Mouse (Mus musculus) brain, embryonic 14.5 days (tissue): Measurements from ENCODE around the gene Slc30a9. TPM values are rescaled to one million over a fixed set of nuclear protein-coding genes. Genes with fewer than 3 reads are reported as not detected.

Experiments
- DNase-seq: peaks from one replicate; pipeline ENCODE4 v3.0.0-alpha.2; 2011; ENCODE audit warnings: low read depth
- CTCF ChIP-seq: fragments of 200-500 bp; IDR thresholded peaks from 2 replicates; pipeline ENCODE4 v1.5.1; 2012; ENCODE audit warnings: inconsistent platforms, mild to moderate bottlenecking, moderate library complexity, borderline replicate concordance; ENCODE audit not compliant: insufficient read depth, insufficient read length; ENCODE audit errors: extremely low read depth
- POLR2A ChIP-seq: fragments of 200-500 bp; IDR thresholded peaks from 2 replicates; pipeline ENCODE4 v1.6.1; 2012; ENCODE audit warnings: mild to moderate bottlenecking, inconsistent platforms, borderline replicate concordance; ENCODE audit not compliant: poor library complexity, insufficient read depth, insufficient read length, severe bottlenecking; ENCODE audit errors: extremely low read depth
- polyA plus RNA-seq: library from polyadenylated mRNA; depleted of rRNA; stranded (reverse); fragments of >200 nt; gene quantifications from 2 replicates; pipeline ENCODE4 v1.2.3, GENCODE M21; 2012; rRNA removed

Gene Slc30a9
- 68.5 and 70.6 TPM in 2 replicates for polyA plus RNA-seq

DNA sequence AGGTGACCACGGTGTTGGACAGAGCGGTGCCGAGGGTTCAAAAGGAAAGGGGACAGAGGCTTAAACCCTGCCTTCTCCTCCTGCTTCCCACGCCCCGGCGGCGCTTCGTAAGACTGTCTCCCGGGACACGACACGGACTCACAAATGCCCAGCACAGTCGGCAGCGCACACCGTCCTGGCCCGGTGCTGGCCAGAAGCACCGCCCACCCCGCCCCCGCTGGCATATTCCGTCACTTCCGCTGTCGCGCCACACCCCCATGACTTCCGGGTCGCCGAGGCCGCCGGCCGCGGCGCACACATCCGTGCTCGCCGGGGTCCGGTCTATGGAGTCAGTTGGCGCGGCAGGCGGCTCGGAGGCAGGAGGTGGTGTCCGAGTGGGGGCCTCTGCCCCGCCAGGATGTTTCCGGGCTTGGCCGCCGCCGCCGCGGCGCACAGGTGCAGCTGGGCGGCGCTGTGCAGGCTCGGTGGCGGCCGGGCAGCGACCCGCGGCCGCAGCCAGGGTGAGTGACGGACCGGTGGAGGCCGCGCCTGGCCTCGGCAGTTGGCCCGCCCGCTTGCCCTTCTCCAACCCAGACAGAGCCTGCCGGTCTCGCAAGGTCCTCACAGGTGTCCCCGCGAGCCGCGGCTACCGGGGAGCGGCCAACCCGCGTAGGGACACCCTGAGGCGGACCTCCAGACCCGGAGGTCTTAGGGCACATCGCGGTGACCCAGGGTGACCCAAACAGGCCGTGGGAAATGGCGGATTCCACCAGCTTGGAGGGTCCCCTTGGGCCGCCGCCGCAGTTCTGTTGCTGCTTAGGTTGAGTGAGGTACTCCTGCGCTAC lies at the start of gene Slc30a9:
Gene Slc30a9 (plus strand): TSS at position 258 of the 824 bp plus-strand sequence.
- peak; percentile 93 for TF ChIP-seq POLR2A
- TF ChIP-seq CTCF: 0 out of 2 replicates have a peak, but pooled peaks have one; percentile 10
- DNase-seq: peak; percentile 95

DNA sequence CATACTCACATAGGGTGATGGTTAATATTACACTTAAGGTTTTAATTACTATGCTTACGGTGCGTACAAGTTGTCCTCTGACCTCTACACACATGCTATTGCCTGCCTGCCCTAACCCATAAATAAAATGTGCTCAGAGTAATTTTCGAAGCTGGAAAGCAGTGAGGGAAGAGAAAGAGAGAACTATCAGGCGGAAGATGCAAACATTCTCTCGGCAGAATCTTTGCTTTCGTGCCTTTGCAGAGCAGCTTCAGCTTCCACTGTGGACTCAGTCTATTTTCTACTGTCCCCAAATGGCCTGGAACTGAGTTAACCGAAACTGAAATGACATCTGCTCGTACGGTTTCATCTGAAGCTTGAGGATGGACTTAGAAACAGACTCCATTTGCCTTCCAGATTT lies 48.3 kb upstream of the Slc30a9 start:
- TF ChIP-seq CTCF: no peak
- TF ChIP-seq POLR2A: no peak
- DNase-seq: no peak

DNA sequence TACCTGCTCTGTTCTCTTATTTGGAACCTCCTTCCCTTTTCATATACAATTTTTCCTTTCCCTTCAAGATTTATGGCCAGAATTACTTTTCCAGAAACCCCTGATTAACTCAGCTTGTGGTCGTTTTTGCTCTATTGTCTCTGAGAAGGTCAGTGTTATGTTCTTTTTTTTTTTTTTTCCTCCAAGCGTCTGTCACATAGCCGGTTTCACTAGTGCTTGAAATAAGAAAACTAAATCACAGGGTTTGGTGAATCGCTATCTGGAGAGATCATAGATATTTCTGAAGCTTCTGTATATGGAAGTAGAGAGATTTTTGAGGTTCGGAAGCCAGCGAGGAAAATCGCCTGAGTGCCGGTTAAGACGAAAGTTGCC lies 46.6 kb upstream of the Slc30a9 start:
- DNase-seq: no peak
- TF ChIP-seq POLR2A (no peak), CTCF (no peak)

DNA sequence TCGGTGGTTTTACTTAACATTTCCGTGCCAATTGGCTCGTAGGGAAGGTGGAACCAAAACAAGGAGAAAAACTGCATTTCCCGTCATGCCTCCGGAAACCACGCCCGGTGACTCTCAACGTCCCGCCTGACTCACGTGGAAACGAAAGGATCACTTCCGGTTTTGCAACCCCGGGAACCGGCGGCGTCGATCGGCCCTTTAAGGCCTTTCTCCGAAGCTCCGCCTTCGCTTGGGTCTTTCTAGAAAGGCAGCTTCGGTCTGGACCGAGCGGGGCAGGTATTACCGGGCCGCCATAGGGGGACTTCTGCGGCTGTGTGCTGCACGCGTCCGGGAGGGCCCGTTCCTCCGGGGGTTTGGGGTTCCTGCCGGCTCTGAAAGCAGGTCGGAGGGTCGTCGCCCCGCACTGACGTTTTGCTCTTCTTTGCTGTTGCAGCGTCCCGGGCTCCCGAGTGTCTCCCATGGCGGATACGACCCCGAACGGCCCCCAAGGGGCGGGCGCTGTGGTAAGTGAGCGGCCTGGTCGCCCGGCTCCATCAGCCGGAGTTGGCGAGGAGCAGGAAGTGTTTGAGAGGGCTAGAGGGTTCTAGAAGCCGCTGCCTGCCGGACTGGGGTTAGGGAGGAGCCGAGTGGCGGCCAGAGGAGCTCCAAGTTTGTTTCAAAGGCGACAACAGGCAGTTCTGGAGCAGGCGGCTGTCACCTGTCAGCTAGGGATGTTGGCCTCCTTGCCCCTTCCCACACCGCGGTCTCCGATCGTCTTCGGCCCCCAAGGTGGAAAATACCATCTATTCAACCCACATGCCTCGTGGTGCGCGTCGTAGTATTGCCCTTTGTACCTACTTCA lies 46.0 kb upstream of the Slc30a9 start, which contains the start of gene Tmem33:
Gene Tmem33 (plus strand): TSS at position 35 of the 841 bp plus-strand sequence.
- peak; percentile 98 for DNase-seq
- no peak for TF ChIP-seq CTCF
- no peak for TF ChIP-seq POLR2A

DNA sequence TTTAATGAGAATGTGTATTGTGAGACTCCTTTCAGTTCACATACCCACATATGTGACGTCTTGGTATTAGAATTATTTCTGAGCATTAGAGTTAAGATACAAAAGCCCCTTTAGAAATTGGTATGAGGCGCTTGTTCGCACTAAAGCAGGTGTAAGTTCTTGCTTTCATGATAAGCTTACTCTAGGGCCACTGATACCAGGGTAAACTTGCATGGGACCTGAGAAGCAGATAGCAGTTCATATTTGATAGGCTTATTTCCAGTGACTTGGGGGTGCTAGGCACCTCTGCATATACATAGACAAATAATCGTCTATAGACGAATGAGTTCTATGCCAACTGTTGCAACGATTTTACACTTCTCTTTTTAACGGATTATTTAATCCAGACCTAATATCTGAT lies 43.8 kb upstream of the Slc30a9 start:
- no peak for DNase-seq
- TF ChIP-seq POLR2A: no peak
- TF ChIP-seq CTCF: no peak

DNA sequence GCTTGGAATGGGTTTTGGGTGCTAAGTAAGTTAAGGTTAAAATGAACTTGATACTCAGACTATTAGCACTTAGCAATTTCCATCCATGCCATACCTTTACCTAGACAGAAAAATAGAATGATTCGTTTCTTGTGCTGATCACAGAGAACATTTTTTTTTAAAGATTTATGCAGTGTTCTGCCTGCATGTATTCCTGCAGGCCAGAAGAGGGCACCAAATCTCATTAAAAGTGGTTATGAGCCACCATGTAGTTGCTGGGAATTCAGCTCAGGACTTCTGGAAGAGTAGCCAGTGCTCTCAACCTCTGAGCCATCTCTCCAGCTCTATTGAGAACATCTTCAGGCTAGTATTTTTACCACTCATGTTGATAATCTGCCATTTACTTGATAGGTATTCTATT lies 40.6 kb upstream of the Slc30a9 start:
- TF ChIP-seq POLR2A (no peak), CTCF (peak; percentile 17; the same call in 1 of the 2 replicates)
- peak; percentile 8 for DNase-seq

DNA sequence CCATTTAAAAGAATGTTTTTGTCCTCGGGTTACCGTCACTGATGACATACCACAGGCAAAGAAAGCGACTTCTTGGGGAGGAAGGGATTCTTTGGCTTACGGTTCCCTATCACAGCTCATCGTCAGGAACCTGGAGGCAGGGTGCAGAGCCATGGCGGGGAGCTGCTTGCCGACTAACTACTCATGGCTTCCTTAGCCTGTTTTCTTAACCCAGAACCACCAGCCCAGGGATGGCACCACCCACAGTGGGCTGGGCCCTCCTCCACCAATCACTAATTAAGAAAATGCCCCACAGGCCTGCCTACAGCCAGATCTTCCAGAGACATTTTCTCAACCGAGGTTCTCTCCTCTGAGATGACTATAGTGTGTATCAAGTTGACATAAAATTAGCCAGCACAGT lies 37.4 kb upstream of the Slc30a9 start:
- no peak for DNase-seq
- TF ChIP-seq POLR2A (no peak), CTCF (no peak)

DNA sequence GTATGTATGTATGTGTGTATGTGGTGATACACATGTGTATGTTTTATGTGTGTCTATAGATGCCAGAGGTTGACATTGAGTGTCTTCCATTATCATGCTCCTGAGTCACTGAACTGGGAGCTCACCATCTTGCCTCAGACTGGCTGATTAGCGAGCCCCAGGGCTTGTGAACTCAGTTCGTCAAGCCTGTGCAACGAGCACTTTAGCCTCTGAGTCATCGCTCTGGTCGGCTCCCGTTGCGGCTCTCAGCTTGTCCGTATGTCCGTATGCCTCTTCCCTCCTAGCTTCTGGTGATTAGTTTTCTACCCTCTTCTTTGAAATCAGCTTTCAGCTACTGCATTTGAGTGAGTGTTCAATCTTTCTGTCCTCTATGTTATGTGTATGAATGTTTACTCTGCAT lies 27.3 kb upstream of the Slc30a9 start:
- no peak for TF ChIP-seq POLR2A
- TF ChIP-seq CTCF: no peak
- no peak for DNase-seq

DNA sequence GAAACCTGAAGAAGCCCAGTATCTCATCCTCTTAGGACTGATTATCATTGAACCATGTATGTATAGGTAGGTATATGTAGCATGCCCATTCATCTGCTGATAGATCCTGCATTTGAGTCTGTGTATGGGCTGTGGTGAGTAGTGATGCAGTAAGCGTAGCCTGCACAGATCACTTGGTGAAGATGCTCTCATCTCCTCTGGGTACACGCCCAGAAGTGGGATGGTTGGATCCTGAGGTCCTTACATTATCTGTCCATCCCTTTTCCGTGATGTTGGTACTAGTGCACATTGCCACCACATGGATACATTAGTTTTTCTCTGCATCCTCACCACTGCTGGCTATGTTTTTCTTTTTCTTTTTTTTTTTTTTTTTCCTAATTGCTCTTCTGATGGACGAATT lies 26.9 kb upstream of the Slc30a9 start:
- TF ChIP-seq CTCF: no peak
- TF ChIP-seq POLR2A: no peak
- DNase-seq: no peak

DNA sequence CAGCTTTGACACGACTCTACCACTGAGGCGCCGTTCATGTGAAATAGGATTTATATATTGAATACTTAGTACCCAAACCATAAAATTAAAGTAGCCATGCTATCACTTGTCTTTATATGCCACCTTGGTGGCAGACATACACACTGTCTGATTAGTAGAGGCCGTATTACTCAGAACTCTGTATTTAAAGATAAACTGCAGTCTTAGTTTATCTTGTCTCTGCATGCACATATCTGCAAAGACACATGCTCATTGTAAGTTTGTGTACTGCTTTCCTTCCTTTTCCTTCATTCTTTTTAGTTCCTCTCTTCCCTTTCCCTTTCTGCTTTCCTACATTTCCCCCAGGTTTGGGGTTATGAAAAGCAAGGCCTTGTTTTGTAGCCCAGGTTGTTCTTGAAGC lies 26.4 kb upstream of the Slc30a9 start:
- no peak for DNase-seq
- TF ChIP-seq POLR2A: no peak
- TF ChIP-seq CTCF: no peak

DNA sequence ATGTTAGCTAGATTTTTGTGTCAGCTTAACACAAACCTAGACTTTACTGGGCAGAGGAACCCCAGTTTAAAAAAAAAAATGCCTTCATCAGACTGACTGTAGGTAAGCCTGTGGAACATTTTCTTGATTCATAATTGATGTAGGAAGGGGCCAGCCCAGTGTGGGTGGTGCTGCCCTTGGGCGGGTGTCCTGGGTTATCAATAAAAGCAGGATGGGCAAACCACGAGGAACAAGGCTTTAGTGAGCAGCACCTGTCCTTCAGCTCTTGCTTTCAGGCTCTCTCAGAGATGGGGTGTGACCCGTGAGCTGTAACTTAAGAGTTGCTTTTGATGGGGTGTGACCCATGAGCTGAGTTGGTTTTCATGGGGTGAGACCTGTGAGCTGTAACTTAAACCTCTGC lies 11.7 kb upstream of the Slc30a9 start:
- TF ChIP-seq POLR2A (no peak), CTCF (no peak)
- no peak for DNase-seq

DNA sequence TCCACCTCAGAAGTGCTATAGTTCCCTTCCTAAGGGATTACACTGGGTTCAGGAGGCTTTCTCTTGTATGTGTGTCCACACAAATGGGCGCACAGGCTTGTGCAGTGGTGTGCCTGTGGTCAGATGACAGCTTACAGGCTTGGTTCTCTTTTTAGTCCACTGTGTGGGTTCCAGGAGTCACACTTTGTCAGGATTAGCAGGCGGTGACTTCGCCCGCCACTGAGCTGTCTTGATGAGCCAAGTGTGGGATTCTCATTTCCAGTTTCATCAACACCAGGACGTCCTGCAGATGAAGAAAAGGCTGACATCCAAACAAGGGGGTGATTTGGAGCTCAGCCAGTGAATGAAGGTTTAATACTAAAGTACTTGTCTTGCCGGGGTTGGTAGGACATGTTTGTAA lies 11.1 kb upstream of the Slc30a9 start:
- no peak for DNase-seq
- TF ChIP-seq CTCF (no peak), POLR2A (no peak)

DNA sequence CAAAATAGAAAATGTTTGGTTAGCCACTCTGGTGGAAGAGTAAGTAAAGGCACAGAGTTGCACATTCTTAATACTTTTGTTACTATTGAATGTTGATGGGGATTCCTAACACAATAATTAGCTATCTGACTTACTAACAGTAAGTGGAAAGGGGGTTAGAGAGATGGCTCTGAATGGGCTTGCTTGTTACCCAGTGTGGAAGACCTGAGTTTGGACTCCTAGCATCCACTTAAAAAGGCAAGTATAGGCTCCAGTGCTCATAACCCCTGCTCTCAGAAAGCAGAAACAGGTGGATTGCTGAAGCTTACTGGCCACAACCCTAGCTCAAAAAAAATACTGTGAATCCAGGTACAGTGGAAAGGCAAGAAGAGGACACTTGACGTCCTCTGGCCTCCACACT lies 10.6 kb upstream of the Slc30a9 start:
- no peak for DNase-seq
- TF ChIP-seq POLR2A (no peak), CTCF (no peak)
